Mouse (Mus musculus) hindbrain, embryonic 14.5 days (tissue): ENCODE results near the gene Rab4b. TPM values are rescaled to one million over a fixed set of nuclear protein-coding genes. Genes with fewer than 3 reads are reported as not detected.

Experiments
- ATAC-seq: fragments of 200-750 bp; cut with Nextera tagmentation; 2 replicates; pipeline ENCODE4 v1.8.0; 2017; ENCODE audit warnings: moderate number of reproducible peaks, mild to moderate bottlenecking, moderate TSS enrichment, moderate library complexity; ENCODE audit not compliant: low FRiP score
- DNase-seq: peaks from one replicate; pipeline ENCODE4 v3.0.0-alpha.2; 2015; ENCODE audit warnings: low spot score
- H3K27ac ChIP-seq: fragments of 300-500 bp; sonication (generic); 2 replicates; pipeline ENCODE4 v1.5.1; 2014; ENCODE audit warnings: mild to moderate bottlenecking, moderate library complexity
- H3K27me3 ChIP-seq: fragments of 300-500 bp; sonication (generic); 2 replicates; pipeline ENCODE4 v1.6.1; 2014; ENCODE audit warnings: mild to moderate bottlenecking, low read length, mixed read lengths; ENCODE audit not compliant: control insufficient read depth, insufficient read depth
- H3K36me3 ChIP-seq: fragments of 300-500 bp; sonication (generic); replicated peaks from 2 replicates; pipeline ENCODE4 v1.6.1; 2014; ENCODE audit not compliant: control insufficient read depth, insufficient read depth
- H3K4me1 ChIP-seq: fragments of 300-500 bp; sonication (generic); replicated peaks from 2 replicates; pipeline ENCODE4 v1.6.1; 2014; ENCODE audit warnings: antibody characterized with exemption, low read length, mixed read lengths; ENCODE audit not compliant: control insufficient read depth, insufficient read depth
- H3K4me2 ChIP-seq: fragments of 300-500 bp; sonication (generic); replicated peaks from 2 replicates; pipeline ENCODE4 v1.6.1; 2014; ENCODE audit warnings: mild to moderate bottlenecking, moderate library complexity
- H3K4me3 ChIP-seq: fragments of 300-500 bp; sonication (generic); replicated peaks from 2 replicates; pipeline ENCODE4 v1.5.1; 2014; ENCODE audit warnings: mild to moderate bottlenecking, low read length
- H3K9ac ChIP-seq: fragments of 300-500 bp; sonication (generic); 2 replicates; pipeline ENCODE4 v1.6.1; 2014
- H3K9me3 ChIP-seq: fragments of 300-500 bp; sonication (generic); 2 replicates; pipeline ENCODE4 v1.6.1; 2016; ENCODE audit warnings: low read length; ENCODE audit not compliant: control insufficient read depth
- WGBS: fragments of 180-500 bp; shearing (Covaris S2); extraction: QIAGEN DNeasy Blood & Tissue Kit; methylation state at CpG from one replicate; pipeline ENCODE4 v1.1.7; 2014; 5-methylcytosine and 5-hydroxymethylcytosine counted together
- polyA plus RNA-seq: library from polyadenylated mRNA; unstranded; fragments of >200 nt; fragmentation: Nextera tagmentation; extraction: Ambion mirVana; gene quantifications from 2 replicates; pipeline ENCODE4 v1.2.1, GENCODE M21; 2014

The Rab4b gene
- polyA plus RNA-seq, 1 experiment from 2014 or later: 102 TPM

DNA sequence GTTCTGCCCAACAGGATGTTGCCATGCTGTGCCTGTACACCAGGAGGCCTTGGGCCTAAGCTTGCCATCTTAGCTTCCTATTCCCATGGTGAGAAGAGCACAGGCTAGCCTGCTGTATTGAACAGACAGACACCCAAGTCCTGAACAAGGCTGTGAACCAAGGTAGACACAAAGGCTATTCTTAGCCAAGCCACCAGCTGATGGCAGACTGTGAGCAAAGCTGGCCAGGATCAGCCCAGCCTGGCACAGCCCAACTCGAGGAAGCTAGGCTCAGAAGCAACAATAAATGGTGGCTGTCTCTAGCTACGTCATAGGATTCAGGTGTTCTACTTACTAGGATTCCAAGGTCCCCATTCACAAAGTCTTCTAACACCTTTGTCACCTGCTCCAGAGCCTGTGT lies 33.9 kb upstream of the Rab4b start:
- 94% methylated on average over 2 of the region's 2 CpGs for WGBS
- no peak overlapping the region for H3K27ac ChIP-seq
- peaks cover 97% of the 10 kb centered on the region for H3K36me3 ChIP-seq
- H3K4me2 ChIP-seq: no peak overlapping the region
- H3K4me1 ChIP-seq: no peaks in the 10 kb centered on the region
- no peaks in the 10 kb centered on the region for H3K27me3 ChIP-seq
- ATAC-seq (no peak), DNase-seq (no peak)
- no peaks in the 10 kb centered on the region for H3K9me3 ChIP-seq
- no peak overlapping the region for H3K9ac ChIP-seq
- H3K4me3 ChIP-seq: no peak overlapping the region

- WGBS: 96% methylated on average over 8 of the region's 8 CpGs
- no peaks in the 10 kb centered on the region for H3K4me1 ChIP-seq
- no peak overlapping the region for H3K9ac ChIP-seq
- peaks cover 65% of the 10 kb centered on the region for H3K36me3 ChIP-seq
- no peak overlapping the region for H3K4me2 ChIP-seq
- no peak overlapping the region for H3K27ac ChIP-seq
- DNase-seq (no peak), ATAC-seq (no peak)
- H3K9me3 ChIP-seq: no peaks in the 10 kb centered on the region
- H3K27me3 ChIP-seq: no peaks in the 10 kb centered on the region
- no peak overlapping the region for H3K4me3 ChIP-seq
Observed at GRCm38 (mm10) chr7:27203730-27204449, 25.2 kb upstream of the Rab4b start.

- no peak overlapping the region for H3K9ac ChIP-seq
- H3K36me3 ChIP-seq: peaks cover 24% of the 10 kb centered on the region
- WGBS: 94% methylated on average over 8 of the region's 8 CpGs
- ATAC-seq: no peak
- no peak for DNase-seq
- peaks cover 15% of the 10 kb centered on the region for H3K4me1 ChIP-seq
- no peak overlapping the region for H3K27ac ChIP-seq
- H3K9me3 ChIP-seq: no peaks in the 10 kb centered on the region
- no peaks in the 10 kb centered on the region for H3K27me3 ChIP-seq
- H3K4me2 ChIP-seq: no peak overlapping the region
- H3K4me3 ChIP-seq: no peak overlapping the region
Observed at GRCm38 (mm10) chr7:27198779-27199178, 20.1 kb upstream of the Rab4b start.

DNA sequence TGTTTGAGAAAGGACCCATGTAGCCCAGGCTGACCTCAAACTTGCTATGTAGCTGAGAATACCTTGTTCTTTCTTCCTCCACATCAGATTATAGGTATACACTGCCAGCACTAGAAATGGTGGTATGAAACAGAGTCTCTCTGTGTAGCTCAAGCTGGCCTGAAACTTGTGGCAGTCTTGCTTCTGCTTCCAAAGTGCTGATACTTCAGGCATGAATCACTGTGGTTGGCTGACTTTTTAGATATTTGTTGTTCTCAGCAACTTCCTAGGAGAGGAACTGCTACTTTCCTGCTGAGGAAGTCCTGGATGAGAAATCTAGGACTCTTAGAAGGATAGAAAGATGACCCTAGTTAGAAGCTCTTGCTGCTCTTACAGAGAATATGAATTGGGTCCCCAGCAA lies 19.7 kb upstream of the Rab4b start:
- Histone ChIP-seq H3K4me3 (no peak overlapping the region), H3K27ac (no peak overlapping the region), H3K4me2 (no peak overlapping the region), H3K9ac (no peak overlapping the region), H3K36me3 (peaks cover 23% of the 10 kb centered on the region), H3K4me1 (peaks cover 15% of the 10 kb centered on the region), H3K27me3 (no peaks in the 10 kb centered on the region), H3K9me3 (no peaks in the 10 kb centered on the region)
- DNase-seq (no peak), ATAC-seq (no peak)

GRCm38 (mm10) chr7:27197634-27198033 lies 18.9 kb upstream of the Rab4b start:
- WGBS: 95% methylated on average over 8 of the region's 8 CpGs
- Histone ChIP-seq H3K27me3 (no peaks in the 10 kb centered on the region), H3K4me3 (no peak overlapping the region), H3K36me3 (peaks cover 23% of the 10 kb centered on the region), H3K9ac (no peak overlapping the region), H3K4me2 (no peak overlapping the region), H3K9me3 (no peaks in the 10 kb centered on the region), H3K27ac (no peak overlapping the region), H3K4me1 (peaks cover 15% of the 10 kb centered on the region)
- ATAC-seq (no peak), DNase-seq (no peak)

GRCm38 (mm10) chr7:27197136-27197535 lies 18.4 kb upstream of the Rab4b start:
- Histone ChIP-seq H3K4me3 (no peak overlapping the region), H3K36me3 (peaks cover 23% of the 10 kb centered on the region), H3K9me3 (no peaks in the 10 kb centered on the region), H3K9ac (no peak overlapping the region), H3K27ac (no peak overlapping the region), H3K4me2 (no peak overlapping the region; the same call in 1 of the 2 replicates), H3K27me3 (no peaks in the 10 kb centered on the region), H3K4me1 (peaks cover 15% of the 10 kb centered on the region)
- ATAC-seq: no peak
- no peak for DNase-seq
- WGBS: 87% methylated on average over 3 of the region's 3 CpGs

DNA sequence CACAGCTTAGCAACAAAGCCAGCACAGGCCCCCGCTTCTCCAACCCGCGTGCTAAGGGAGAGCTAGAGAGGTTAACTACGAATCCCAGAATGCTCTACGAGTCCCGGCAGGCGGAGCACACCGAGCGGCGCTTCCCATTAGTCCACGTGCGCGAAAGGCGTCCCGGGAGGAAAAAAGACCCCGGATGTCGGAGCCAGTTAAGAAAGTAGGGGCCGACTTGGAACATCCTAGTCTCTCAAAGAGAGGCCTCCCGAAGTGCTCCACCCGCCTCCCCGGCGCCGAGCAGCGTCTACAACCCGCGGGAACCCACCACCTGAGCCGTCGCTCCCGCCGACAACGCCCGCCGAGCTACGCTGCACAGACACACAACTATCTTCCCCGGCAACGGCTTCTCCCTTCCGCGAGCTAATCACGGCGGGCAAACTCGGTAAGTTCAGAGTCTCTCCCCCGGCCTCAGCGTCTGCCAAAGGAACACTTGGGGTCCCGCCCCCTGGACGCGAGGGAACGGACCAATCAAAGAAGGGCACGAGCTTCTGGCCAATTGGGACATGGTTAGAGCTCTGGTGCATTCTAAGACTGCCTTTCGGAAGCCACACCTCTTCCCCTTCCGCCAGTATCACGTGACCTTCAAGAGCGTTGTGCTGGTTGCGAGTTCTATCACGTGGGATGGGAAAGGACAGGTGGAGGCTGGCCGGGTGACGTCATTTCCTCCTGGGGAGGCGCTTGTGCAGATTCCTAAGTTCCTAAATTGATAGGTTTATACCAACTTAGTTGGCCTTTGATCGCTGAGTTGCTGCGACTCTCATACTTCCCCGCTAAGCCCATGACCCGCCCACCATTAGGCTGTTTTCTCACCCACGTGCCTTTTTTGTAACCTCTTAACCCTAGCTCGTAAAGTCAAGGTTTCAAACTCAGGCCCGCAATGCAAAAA lies 17.2 kb upstream of the Rab4b start, which contains the start of the genes BC024978 and Snrpa:
TSS of gene BC024978 (plus strand) at position 101 of the 931 bp plus-strand sequence.
TSS of gene Snrpa (minus strand) at position 591 of the 931 bp plus-strand sequence.
- Histone ChIP-seq H3K9me3 (no peaks in the 10 kb centered on the region), H3K4me1 (peaks cover 15% of the 10 kb centered on the region), H3K4me2 (peak within 1 kb of the TSS; percentile 89), H3K27me3 (no peaks in the 10 kb centered on the region), H3K9ac (peak within 1 kb of the TSS; percentile 78), H3K4me3 (peak within 1 kb of the TSS; percentile 76), H3K36me3 (peaks cover 32% of the 10 kb centered on the region), H3K27ac (peak within 1 kb of the TSS; percentile 92)
- DNase-seq: peak; percentile 95
- under 1% methylated on average over 63 of the region's 64 CpGs for WGBS
- peak; percentile 98 for ATAC-seq

GRCm38 (mm10) chr7:27193731-27194130 lies 15.0 kb upstream of the Rab4b start:
- Histone ChIP-seq H3K4me3 (no peak overlapping the region), H3K4me2 (no peak overlapping the region), H3K27ac (no peak overlapping the region), H3K36me3 (peaks cover 53% of the 10 kb centered on the region), H3K4me1 (peaks cover 15% of the 10 kb centered on the region), H3K9ac (peak overlapping the region; percentile 6; the same call in 1 of the 2 replicates), H3K9me3 (no peaks in the 10 kb centered on the region), H3K27me3 (no peaks in the 10 kb centered on the region)
- ATAC-seq (no peak), DNase-seq (no peak)
- 90% methylated on average over 4 of the region's 4 CpGs for WGBS

DNA sequence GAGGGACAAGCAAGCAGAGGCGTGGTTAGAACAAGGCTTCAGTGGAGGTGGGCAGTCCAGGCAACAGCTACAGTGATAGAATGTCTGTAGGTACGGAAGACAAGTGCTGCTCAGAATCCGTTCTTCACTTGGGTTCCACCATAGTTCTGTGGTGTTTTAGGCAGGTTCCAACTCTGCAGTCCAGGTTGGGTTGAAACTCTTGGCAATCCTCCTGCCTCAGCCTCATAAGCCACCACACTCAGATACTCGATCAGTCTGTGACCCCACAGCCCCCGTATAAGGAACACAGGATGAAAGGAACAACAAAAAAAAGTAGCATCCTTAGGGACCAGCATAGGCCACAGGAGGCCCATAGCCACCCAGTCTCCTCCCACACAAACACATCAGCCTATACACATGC lies 13.7 kb upstream of the Rab4b start:
- no peak for ATAC-seq
- peaks cover 15% of the 10 kb centered on the region for H3K4me1 ChIP-seq
- H3K36me3 ChIP-seq: peaks cover 66% of the 10 kb centered on the region
- no peaks in the 10 kb centered on the region for H3K9me3 ChIP-seq
- 100% methylated on average over 5 of the region's 5 CpGs for WGBS
- no peak for DNase-seq
- H3K27ac ChIP-seq: no peak overlapping the region
- no peak overlapping the region for H3K4me2 ChIP-seq
- H3K27me3 ChIP-seq: no peaks in the 10 kb centered on the region
- no peak overlapping the region for H3K4me3 ChIP-seq
- no peak overlapping the region for H3K9ac ChIP-seq
